Mouse (Mus musculus) olfactory bulb, adult 2 months (tissue): Measurements from ENCODE around the gene Wdr27.

Experiments
- CTCF ChIP-seq: fragments of 200-500 bp; IDR thresholded peaks from 2 replicates; pipeline ENCODE4 v1.5.1; 2012; ENCODE audit warnings: low read depth, mild to moderate bottlenecking, low read length, moderate library complexity; ENCODE audit not compliant: insufficient read depth
- POLR2A ChIP-seq: fragments of 200-500 bp; IDR thresholded peaks from 2 replicates; pipeline ENCODE4 v1.6.1; 2012; ENCODE audit warnings: mild to moderate bottlenecking, low read depth, low read length, moderate library complexity; ENCODE audit not compliant: insufficient read depth

DNA sequence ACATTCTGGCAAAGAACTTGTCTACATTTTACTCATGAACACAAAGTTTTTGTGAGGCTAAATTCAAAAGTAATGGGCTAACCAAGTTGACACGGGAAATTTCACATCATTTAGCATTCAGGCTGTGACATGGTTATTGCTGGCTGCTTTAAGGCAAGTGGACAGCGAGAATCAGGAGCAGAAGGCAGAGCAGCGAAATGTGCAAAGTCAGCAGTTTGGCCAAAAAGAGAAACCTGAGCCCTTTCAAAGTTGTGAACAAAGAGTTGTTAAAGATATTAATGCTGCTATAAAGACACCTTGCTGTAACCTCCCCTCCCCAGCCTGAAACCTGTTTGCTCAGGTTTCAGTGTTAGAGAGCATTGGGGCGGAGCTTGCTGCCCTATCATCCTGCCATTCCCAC, 143.7 kb downstream of the Wdr27 start:
- no peak for TF ChIP-seq CTCF
- TF ChIP-seq POLR2A = no peak
